Mouse (Mus musculus): ENCODE measurements around the gene Dmc1.

The Dmc1 gene

DNA sequence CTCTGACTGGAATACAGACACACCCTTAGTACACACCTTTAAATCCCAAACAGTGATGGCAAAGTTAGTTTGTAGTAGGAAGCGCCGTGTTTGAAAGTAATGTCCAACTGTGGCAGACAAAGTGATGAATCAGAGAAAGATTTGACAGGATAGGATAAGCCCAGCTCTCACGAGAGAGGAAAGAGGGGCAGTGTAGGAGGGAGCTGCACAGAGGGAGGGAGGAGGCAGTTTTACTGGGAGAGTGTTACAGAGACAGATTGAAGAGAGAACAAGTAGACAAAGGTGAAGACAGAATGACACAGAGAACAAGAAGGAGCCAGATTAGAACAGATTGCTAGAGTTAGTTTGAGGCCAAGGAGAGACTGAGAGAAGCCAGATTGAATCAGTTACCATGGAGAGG is 45.3 kb downstream of the Dmc1 start:
- DNase-seq = no peak

DNA sequence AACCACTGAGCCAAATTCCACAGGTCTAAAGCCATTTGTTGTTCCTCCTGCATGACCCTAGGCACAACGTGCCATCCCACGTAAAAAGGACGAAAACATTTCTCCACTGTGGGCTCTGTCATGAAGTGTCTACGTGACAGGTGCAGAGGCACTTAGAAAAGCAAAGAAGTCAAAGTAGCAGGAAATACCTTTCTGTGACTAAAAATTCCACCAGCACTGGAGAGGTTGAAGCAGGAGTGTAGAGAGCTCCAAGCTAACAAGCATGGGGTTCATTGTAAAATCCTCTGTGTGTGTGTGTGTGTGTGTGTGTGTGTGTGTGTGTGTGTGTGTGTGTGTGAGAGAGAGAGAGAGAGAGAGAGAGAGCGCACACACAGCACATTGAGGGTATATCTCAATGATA is 52.3 kb downstream of the Dmc1 start:
- no peak for DNase-seq

DNA sequence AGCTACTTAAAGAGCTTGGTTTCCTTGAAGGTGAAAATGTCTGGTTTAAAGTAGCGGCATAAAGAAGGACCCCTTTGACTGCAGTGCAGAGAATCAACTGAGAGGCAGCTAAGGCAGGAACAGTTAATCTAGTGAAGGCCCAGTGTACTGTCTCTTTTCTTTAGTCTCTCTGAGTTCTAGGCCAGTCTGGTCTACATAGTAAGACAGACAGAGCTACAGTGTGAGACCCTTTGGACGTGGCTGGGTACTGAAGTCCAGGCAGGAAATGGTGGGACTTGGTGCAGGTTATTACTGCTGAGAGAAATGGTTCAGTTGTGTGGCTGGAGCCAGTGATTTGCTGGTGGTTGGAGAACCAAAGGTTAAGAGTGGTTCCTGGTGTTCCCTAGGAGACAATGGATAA is 56.7 kb downstream of the Dmc1 start:
- no peak for DNase-seq

DNA sequence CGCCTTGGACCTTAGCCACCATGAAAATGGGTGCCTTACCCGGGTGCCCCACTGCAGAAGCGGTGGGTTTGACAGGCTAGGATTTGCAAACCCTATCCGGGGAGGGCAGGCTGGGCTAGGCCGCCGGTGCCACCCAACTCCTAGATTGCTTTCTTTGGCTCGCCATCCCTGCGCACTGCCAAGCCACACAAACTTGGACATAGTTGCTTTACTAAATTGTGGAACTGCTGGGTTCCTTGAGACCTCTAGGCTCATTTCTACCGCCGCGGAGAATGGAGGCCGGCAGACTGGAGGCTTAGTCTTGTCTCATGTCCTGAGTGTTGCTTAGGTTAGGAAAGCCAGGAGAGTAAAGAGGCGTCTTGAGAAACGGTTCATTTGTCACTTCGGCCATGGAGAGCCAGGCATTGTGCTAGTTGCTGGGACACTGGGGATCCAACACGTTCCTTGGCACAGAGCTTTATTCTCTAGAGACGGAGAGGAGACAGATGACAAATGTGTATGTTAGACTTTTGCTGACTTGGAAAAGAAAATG is 57.6 kb downstream of the Dmc1 start:
- DNase-seq = no peak

DNA sequence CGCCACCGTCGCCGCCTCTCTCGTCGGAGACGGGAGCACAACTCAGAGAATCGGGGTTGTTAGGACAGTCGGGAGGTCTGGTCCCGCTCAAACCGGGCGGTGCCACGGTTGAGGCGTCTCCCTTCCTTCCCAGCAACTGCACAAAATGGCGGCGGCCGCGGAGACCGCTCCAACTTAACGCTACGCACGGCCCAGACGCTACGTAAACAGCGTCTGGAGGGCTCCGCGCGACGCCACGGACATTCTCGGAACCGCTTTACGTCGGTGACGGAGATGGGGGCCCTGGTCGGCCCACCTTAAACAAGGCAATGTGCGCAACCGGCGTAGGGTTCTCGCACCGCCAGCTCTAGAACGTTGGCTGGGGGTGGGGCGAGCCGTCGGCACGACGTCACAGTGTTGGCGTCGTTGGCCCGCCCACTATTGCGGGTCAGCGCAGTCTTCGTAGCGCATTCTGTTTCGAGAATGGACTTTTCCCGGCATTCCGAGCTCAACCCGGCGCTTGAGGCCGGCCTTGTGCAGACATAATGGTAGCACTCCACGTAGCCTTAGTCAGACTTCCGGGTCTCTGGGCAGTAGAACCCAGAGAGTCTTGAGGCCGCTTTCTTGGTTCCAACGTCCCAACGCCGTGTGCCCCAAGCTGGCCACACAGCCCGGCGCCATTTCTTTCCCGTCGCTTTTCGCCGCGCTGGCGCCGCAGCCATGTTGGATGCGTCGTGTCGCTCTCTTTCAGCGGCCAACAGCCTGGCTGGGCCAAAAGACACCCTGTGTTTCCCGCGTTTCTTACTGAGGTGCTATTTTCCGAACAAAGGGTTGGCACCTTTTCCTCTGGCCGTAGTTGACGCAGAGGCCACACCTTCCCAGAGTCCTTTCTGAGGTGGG is 58.3 kb downstream of the Dmc1 start, which contains the start of gene Ddx17:
Ddx17 (minus strand) TSS at position 332 of the 879 bp plus-strand sequence.
- DNase-seq = peak; percentile 99

DNA sequence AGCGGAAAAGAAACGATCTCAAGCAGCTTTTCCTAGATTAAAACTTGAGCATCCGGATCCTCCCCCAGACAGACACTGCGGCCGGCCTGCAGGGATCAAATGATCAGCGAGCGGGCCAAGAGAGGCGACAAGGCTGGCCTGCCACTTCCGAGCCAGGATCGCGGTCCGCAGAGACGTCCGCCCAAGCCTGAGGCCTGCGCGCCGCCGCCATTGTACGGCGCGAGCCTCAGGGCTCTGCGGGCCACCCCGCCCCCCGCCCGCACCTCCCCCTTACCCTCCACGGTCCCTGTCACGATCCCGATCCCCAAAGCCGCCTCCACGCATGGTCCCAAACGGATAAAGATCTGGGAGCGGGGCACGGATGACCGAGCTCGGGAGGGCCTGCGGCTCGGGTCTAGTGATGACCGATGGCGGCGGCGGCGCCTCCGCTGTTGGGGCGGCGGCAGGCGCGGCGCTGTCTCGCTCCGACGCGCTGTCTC is 58.9 kb downstream of the Dmc1 start:
- no peak for DNase-seq

DNA sequence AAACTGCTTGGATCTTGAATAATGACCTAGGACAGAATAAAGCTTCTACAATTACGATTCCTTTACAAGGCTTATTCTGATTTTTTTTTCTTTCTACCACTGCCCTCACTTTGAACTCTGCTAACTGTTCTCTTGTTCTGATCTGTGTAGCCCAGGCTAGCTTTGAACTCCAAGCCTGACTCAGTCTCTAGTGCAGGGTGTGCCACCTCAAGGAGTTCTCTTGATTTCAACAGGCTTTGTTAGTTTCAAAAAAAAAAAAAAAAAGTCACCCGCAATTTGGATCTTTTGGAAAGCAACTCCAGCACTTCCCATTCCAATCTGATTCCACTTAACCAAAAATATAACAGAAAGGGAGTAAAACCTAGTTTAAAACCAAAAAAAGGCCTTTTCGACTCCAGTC is 59.4 kb downstream of the Dmc1 start:
- no peak for DNase-seq

DNA sequence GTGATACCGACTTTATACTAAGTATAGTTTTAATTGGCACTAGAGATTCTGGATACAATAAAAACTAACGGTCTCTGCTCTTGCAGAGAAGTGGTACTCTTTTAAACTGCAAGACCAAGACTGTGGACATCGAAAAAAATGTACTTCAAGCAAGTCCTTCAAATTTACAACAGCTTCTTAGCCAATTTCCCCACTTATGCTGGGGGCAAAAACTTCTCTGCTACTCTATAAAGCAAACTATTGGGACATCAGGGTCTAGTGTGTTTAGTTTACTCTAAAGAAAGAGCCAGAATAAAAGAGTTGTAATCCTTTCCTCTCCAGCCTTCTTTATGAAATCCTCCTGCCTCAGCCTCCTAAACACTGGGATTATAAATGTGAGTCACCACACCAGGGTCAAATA is 60.9 kb downstream of the Dmc1 start:
- DNase-seq = no peak

DNA sequence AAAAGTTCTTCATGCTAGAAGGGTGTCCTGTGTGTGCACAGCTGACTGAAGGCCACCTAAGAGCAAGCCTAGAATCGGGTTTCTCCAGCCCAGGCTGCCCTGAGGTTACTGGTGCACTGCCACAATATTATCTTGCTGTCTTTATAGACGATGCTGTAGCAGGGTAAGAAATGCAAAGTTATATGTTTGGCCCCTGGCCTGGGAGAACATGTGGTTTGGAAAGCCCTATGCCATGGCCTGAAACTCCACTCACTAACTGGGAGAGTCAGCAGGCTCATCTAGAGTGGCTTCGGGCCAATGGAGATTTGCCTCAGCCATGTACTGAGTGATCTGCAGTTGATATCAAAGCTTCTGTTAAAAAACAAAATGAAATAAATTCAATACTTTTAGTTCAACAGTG is 71.1 kb downstream of the Dmc1 start:
- no peak for DNase-seq

DNA sequence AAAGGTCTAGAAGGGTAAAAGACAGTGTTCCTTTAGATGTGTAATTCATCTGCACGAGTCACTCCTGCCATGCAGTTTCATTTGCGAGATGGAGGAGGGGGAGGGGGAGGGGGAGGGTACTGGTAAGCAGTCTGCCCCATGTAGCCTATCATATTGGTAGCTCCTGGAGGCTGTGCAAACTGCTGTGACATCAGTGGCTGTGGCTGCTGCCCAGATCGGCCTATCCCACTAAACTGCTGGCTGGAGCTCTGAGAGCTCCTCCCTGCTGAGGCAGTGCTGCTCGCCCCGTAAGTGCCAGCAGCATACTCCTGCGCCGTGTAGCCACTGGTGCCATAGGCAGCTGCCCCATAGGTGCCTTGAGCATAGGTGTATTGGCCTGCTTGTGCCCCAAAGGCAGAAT is 75.0 kb downstream of the Dmc1 start:
- DNase-seq = no peak

DNA sequence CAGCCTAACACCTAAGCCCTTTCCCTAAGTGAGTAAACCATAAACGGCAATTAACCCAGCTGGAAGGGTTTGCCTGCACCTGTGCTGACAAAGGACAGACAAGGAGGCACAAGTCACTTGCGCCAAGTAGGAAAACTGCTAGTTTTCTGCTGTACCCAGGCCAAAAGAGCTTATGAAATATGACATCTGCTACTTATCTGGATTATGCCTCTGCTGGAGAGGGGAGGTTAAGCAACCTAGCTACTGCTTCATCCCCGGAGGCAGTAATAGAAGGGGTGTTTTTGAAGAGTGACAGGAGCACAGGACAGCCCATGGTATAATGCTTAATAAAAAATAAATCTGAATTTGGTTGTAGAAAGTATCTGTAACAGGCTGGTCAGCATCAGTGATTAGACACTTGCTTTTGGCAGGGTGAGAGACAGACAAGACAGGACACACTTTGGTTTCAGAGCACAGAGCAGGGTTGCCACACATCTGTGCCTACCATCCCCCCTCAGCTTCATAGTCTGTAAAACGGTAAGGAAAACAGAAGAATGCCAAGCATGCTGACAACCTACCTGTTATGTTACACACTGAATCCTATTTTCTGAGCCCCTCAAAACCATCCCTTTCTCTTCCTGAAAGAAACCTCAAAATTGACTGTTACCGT is 76.8 kb downstream of the Dmc1 start:
- DNase-seq = no peak

DNA sequence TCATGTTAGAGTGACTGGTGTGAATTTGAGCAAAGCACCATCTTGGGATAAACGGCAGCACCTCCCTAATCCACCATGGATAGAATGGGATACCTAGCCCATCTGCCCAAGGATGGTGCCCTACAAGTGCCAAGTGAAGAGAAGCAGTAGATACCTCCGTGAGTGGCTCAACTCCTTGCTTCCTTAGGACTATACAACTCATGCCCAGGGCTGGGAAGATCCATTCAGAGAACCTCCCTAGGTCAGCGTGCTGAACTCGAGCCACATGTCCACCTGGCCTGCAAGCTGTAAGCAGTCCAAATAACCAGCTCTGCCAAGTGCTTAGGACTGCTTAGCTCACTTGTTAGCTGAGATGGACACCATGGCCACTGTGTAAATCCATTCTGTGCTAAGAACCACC is 77.7 kb downstream of the Dmc1 start:
- DNase-seq = no peak

DNA sequence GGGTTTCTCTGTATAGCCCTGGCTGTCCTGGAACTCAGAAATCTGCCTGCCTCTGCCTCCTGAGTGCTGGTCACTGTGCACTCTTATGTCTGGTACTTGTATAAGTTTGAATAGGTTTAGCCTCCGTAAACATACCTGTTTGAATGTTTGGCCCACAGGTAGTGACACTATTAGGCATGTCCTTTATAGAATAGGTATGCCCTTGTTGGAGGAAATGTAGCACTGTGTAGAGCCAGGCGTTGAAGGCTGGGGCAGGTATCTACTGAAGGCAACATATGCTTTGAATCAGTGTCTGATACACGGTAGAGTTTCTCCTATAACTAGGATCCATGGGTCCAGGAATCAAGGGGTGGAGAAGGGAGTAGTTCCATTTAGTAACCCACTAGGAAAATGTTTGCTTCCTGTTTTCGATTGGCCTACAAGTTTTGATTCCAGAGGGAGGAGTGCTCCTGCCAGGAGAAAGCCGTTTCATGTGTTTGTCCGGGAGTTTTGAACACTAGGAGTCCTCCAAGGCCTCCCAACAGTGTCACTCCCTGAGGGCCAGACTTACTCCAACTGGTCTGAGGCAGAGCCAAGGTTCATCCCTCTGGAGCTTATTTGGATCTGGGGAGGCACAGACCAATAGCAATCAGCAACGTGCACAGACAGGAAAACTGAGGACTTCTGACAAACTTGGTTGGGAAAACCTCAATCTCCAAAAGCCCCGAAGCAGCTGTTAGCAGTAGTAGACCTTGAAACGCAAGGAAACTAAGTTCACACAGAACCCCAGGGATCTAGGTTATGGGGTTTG is 78.7 kb downstream of the Dmc1 start:
- DNase-seq = no peak

DNA sequence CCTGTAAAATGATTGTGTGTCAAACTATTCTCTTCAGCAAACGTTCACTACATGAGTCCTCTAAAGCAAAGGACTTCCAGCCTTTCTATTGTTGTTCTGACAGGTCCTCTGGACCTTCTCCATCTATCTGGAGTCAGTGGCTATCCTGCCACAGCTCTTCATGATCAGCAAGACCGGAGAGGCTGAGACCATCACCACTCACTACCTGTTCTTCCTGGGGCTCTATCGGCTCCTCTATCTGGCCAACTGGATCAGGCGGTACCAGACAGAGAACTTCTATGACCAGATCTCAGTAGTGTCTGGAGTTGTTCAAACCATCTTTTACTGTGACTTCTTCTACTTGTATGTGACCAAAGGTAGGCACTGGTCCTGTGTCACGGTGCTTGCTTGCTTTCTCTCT is 79.3 kb downstream of the Dmc1 start:
- DNase-seq = no peak

DNA sequence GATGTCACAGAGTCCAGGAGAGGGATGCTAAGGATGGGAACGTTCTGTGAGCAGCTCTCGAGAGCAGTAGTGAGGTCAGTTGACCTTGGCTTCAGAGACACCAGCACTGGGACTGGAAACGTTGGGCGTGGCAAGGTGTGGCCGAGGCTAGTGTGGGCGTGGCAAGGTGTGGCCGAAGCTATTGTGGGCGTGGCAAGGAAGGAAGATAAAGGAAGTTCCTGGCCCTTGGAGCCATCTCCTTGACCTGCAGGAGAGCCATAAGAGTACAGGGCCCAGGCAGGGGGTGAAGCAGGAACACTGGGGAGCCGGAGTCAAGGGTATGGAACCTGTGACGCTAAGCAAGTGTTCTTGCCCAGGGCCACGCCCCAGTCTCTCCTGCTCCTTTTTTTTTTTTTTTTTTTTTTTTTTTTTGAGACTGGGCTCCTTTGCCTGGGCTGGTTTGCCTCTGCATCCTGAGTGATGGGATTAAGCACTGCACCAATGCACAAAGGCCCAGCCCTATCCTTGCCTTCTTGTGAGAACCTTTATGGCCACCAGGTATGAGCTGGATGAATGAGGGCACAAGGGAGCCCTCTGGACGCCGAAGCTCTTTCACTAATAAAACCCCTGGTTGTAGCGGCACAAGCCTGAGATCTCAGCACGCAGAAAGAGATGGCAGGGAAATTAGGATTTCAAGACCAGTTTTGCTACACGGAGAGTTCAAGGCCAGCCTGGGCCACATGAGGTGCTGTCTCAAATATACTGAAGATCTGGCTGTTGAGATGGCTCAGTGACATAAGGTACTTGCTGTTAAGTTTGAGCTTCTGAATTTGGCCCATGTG is 85.3 kb downstream of the Dmc1 start:
- no peak for DNase-seq

DNA sequence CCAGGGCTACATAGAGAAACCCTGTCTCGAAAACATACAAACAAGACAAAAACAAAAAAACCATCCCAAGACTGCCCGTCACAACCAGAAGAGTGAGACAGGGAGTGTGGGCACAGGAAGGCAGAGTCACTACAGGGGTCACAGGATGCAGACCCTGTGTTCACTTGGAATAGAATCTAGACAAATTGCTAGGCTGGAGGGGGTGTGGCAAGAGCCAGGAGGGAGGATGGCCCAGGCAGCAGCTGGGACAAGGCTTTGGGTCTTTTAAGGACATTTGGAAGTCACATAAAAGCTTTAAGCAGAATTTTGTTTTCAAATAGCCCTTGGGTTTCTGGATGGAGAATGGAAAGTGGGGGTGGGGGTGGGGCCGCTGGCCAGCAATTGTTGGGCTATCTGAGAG is 86.3 kb downstream of the Dmc1 start:
- DNase-seq = no peak

DNA sequence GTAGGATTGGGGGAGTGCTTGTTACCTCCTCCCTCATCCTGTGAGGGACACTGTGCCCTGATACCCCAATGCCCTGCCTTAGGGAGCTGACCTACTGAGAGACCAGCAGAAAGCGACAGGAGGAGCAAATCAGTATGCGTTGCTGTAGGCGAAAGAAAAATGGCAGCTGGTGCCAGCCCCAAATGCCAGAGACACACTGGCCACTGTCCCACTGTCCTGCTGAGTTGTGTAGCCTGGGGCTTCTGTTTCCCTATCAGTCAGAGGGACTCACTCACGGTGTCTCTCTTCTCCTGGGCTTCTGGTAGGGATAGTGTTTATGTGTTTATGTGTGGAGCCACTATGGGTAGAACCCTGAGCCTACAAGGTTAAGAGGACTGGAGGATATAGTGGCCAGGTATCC is 87.2 kb downstream of the Dmc1 start:
- no peak for DNase-seq

DNA sequence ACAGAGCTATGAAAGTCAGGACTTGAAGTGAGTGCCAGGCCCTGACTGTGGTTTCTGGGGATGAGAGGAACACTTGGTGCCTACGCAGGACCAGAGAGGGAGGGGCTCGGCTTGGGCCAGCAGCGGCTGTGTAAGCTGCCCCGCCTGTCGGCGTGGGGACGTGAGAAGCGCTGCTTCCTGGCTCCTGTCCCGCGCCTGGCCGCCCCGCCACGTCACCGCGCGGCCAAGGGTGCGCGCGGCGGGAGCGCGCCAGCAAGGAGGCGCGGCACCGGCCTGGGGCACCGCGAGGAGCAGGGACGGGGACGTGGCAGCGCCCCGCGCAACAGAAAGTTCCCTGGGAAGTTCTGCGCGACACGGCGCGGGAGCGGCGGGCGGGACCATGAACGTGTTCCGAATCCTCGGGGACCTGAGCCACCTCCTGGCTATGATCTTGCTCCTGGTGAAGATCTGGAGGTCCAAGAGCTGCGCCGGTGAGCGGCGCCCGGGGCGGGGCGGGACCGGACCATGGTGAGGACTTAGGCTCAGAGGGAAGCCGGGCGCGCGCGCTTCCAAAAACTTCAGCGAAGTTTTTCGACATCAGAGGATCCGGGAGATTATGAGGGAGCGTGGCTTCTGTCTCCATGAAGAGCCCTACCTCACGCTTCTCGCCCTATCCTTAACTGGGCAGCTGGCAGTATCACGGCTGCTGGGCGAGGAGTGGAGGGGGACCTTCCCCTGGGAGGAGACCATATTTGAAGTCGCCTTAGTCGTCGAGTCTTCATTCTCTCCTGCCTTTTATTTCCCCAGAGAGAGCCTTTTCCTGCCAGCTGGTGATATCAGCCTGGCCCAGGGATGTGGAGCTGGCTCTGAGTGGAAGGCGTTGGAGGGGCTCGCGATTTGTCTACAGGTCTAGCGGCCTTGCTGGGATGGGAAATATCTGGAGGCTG is 88.5 kb downstream of the Dmc1 start, which contains the start of gene Kdelr3:
Kdelr3 (plus strand) TSS at position 241 of the 926 bp plus-strand sequence.
- DNase-seq = no peak

DNA sequence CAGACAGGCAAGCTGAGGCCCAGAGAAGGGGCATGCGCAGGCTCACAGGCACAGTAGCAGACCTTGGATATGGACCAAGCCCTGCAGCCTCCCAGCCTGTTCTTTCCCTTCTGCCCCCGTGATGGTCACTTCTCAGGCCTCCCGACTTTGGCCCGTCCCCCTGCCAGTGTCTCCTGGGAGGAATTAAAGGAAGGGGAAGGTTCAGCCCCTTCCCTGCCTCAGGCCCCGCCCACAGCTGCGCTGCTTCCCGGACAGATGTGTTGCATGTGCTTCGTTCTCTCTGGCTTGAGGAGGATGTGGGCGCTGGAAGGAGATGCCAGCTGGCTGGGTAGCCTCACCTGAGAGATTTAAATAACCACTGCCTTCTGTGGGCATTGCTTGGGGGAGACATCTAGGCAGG is 91.0 kb downstream of the Dmc1 start:
- DNase-seq = no peak

DNA sequence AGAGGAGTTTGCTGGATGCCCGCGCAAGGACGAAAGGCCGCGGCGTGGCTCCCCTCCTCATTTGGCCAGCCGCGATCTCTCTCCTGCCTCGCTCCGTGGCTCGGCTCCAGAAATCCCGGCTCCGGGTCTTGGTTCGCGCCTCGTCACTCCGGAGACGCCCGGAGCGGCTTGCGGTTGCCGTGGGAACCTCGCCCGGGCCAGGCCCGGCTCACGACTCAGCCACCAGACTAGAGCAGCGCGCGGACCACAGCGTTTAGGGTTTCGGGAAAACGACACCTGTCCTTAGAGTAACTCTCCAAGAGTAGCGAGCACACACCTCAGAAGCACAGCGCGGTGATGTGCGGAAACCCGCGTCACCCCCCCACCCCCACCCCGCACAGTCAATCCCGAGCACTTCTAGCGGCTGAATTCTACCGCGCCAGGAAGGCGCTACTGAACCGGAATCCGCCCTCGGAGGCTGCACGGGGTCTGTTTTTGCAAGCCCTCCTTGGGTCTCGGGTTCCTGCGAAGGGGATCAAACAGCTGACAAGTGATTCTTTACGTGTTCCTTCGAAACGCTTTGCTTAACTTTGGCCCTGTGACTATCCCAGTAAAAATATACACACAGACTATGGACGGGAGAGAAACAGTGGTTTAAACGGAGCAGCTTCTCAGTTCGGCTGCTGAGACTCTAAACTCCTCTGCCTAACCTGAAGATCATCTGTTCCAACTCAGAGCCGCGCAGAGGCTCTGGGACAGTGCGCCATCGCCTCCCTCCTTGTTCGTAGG is 93.2 kb downstream of the Dmc1 start:
- DNase-seq = peak; percentile 94
